ENCODE assay signal across 14 mouse cellular contexts in genomic region chr9:55277562-55277961, GRCm38 (mm10). TPM values are rescaled to one million over a fixed set of nuclear protein-coding genes. Genes with fewer than 3 reads are reported as not detected.
DNase-seq lines count a peak whose midpoint lies in the region; ATAC-seq and TF ChIP-seq lines count a peak whose summit lies in the region.
"Had no signal": no experiment of that assay in that cellular context is flagged by ENCODE, and none has a peak within 500 bp of the region (broad histone marks: within the 10 kb centered on the region; RNA-seq: fewer than 3 reads in every experiment).

No protein-coding gene starts in this region.

- ATAC-seq in frontal cortex, adult (ENCODE audit: low TSS enrichment) = no peak
- ATAC-seq in forebrain, embryonic 16.5 days = no peak
- ATAC-seq: midbrain, embryonic 13.5 days had no signal

- no peak for TF ChIP-seq CTCF in gastrocnemius, adult 2 months (IDR thresholded peaks at IDR 0.05)
- TF ChIP-seq CTCF in small intestine, adult 2 months (IDR thresholded peaks at IDR 0.05; ENCODE audit: extremely low read depth, insufficient read length, insufficient replicate concordance, low read depth, low read length) = no peak

- no peak overlapping the region for H3K4me3 ChIP-seq in gastrocnemius, adult 2 months
- H3K4me3 ChIP-seq in small intestine, adult 2 months (ENCODE audit: low read depth, low read length) = no peak overlapping the region
- no peak overlapping the region for H3K4me3 ChIP-seq in forebrain, embryonic 16.5 days (replicated peaks; ENCODE audit: low read length)
- H3K4me3 ChIP-seq: forebrain, embryonic 10.5 days; heart, adult 2 months; midbrain, embryonic 13.5 days; neural tube, embryonic 13.5 days had no signal

- peaks cover 2% of the 10 kb centered on the region; the same call in 1 of the 2 replicates for H3K4me1 ChIP-seq in small intestine, adult 2 months (ENCODE audit: control insufficient read depth, insufficient read depth, insufficient read length, low read length)
- H3K4me1 ChIP-seq in forebrain, embryonic 16.5 days (replicated peaks; ENCODE audit: control insufficient read depth, insufficient read depth, low read length) = no peaks in the 10 kb centered on the region
- H3K4me1 ChIP-seq: midbrain, embryonic 13.5 days; neural tube, embryonic 13.5 days had no signal

- no peak overlapping the region for H3K4me2 ChIP-seq in forebrain, embryonic 16.5 days (ENCODE audit: low read length)
- H3K4me2 ChIP-seq: lung, embryonic 14.5 days; midbrain, embryonic 13.5 days; neural tube, embryonic 13.5 days had no signal

- no peaks in the 10 kb centered on the region for H3K27me3 ChIP-seq in small intestine, adult 2 months (ENCODE audit: control insufficient read depth, insufficient read depth, low read length)
- H3K27me3 ChIP-seq in forebrain, embryonic 16.5 days (replicated peaks; ENCODE audit: control insufficient read depth, insufficient read depth, low read length) = no peaks in the 10 kb centered on the region
- H3K27me3 ChIP-seq: midbrain, embryonic 13.5 days; neural tube, embryonic 13.5 days had no signal

- H3K27ac ChIP-seq in gastrocnemius, adult 2 months = no peak overlapping the region
- H3K27ac ChIP-seq in small intestine, adult 2 months (ENCODE audit: insufficient read depth, low read depth, low read length) = peak overlapping the region; percentile 32; the same call in 1 of the 2 replicates
- no peak overlapping the region for H3K27ac ChIP-seq in forebrain, embryonic 16.5 days (ENCODE audit: low read length)
- H3K27ac ChIP-seq: forebrain, embryonic 10.5 days; heart, adult 2 months; midbrain, embryonic 13.5 days; neural tube, embryonic 13.5 days had no signal

- H3K9ac ChIP-seq in forebrain, embryonic 16.5 days (replicated peaks; ENCODE audit: low read depth, low read length) = no peak overlapping the region
- H3K9ac ChIP-seq: lung, embryonic 14.5 days; midbrain, embryonic 13.5 days; neural tube, embryonic 13.5 days had no signal

- no peaks in the 10 kb centered on the region for H3K36me3 ChIP-seq in small intestine, adult 2 months (ENCODE audit: control insufficient read depth, insufficient read depth, low read length)
- H3K36me3 ChIP-seq in forebrain, embryonic 16.5 days (ENCODE audit: control insufficient read depth, insufficient read depth) = no peaks in the 10 kb centered on the region
- H3K36me3 ChIP-seq: forebrain, embryonic 10.5 days; midbrain, embryonic 13.5 days; neural tube, embryonic 13.5 days had no signal

- WGBS in small intestine, adult 2 months = 25% methylated on average over 4 of the region's 4 CpGs
- WGBS in forebrain, embryonic 16.5 days = 76% methylated on average over 4 of the region's 4 CpGs

- intact Hi-C loops in gastrocnemius, adult 2 months (cut with DNase I) = no loop called here
- intact Hi-C loops in gastrocnemius, postnatal 14 days (cut with DNase I; ENCODE audit: low total_unique reads) = no loop called here

- no peak for TF ChIP-seq POLR2A in small intestine, adult 2 months (IDR thresholded peaks at IDR 0.05; ENCODE audit: low read depth, low read length)

- H3K9me3 ChIP-seq in forebrain, embryonic 16.5 days (ENCODE audit: control insufficient read depth, low read length) = no peaks in the 10 kb centered on the region
- H3K9me3 ChIP-seq: forebrain, embryonic 10.5 days; midbrain, embryonic 13.5 days; neural tube, embryonic 13.5 days had no signal

- DNase-seq in gastrocnemius, adult 2 months = peak; percentile 33
- no peak for DNase-seq in gastrocnemius, postnatal 14 days
- DNase-seq in ovary, postnatal 36 days (ENCODE audit: low spot score) = peak; percentile 19
- no peak for DNase-seq in ovary, postnatal 10 days (ENCODE audit: low spot score)
- peak; percentile 82 to 90 for DNase-seq in cerebellum, postnatal 25 days
- DNase-seq: lung, embryonic 14.5 days had no signal

RNA-seq across cellular contexts. Expression of gene Nrg4, which starts 49.1 kb away (rescaled TPM):
- 1 to 10 TPM in 1 of 2 experiments, under 1 TPM in 1; 0.59 to 1.0 TPM for total RNA-seq in gastrocnemius, adult 2 months (2021)
- under 1 TPM in 1 of 2 experiments, not detected in 1; 0.18 TPM for total RNA-seq in gastrocnemius, postnatal 14 days (2021)
- 1.5 and 1.9 TPM in 2 replicates for polyA plus RNA-seq in small intestine, adult 2 months (2012; rRNA removed)
- polyA plus RNA-seq in forebrain, embryonic 16.5 days (2015; fragmentation: Nextera tagmentation; extraction: Ambion mirVana) = 0.98 and 1.6 TPM in 2 replicates

RNA-seq across cellular contexts. Expression of gene Tmem266, which starts 49.2 kb away (rescaled TPM):
- total RNA-seq in gastrocnemius, adult 2 months (2021) = 1 to 10 TPM in 1 of 2 experiments, under 1 TPM in 1; 0.84 to 3.6 TPM
- total RNA-seq in gastrocnemius, postnatal 14 days (2021) = under 1 TPM; 0.27 to 0.44 TPM
- 0.95 and 1.3 TPM in 2 replicates for polyA plus RNA-seq in small intestine, adult 2 months (2012; rRNA removed)
- 2.1 and 3.0 TPM in 2 replicates for polyA plus RNA-seq in forebrain, embryonic 16.5 days (2015; fragmentation: Nextera tagmentation; extraction: Ambion mirVana)
- total RNA-seq: MEL had no signal

Comparison
In these comparisons a context has a peak if more than half of its experiments do, and no peak if none do; other contexts are left out.
1. DNase-seq: peak in gastrocnemius, adult 2 months (single experiment), ovary, postnatal 36 days (single experiment) and cerebellum, postnatal 25 days (2 of 2); none in gastrocnemius, postnatal 14 days (single experiment) and ovary, postnatal 10 days (single experiment).